Mouse (Mus musculus) left cerebral cortex, adult 11 months (tissue): ENCODE measurements around the gene Bean1.

Source experiments
- DNase-seq: peaks from one replicate; pipeline ENCODE4 v3.0.0; 2022; ENCODE audit warnings: low spot score

The Bean1 gene

GRCm38 (mm10) chr8:104171050-104171620 is 893 bp downstream of the Bean1 start:
- no peak for DNase-seq

DNA sequence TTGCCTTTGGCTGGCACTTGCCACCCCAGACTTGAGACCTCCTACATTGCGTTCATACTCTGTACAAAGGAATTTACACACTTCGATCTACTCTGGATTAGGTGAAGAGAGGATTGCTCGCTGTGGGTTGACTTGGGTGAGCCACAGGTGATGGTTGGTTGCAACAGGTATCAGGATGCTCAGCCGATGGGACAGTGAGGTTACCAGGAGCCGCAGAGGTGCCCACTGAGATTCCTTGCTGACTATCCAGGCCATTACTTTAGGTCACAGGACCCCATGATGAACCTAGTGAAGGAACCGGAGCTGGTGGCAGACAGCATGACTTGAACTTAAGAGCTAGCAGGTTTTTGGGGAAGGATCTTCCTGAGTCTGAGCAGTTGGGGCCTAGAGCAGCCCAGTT is 2.2 kb downstream of the Bean1 start:
- no peak for DNase-seq

- no peak for DNase-seq
These were observed 5.7 kb downstream of the Bean1 start for GRCm38 (mm10) chr8:104175848-104176527.

- no peak for DNase-seq
These were observed 6.8 kb downstream of the Bean1 start for GRCm38 (mm10) chr8:104177054-104177453.

DNA sequence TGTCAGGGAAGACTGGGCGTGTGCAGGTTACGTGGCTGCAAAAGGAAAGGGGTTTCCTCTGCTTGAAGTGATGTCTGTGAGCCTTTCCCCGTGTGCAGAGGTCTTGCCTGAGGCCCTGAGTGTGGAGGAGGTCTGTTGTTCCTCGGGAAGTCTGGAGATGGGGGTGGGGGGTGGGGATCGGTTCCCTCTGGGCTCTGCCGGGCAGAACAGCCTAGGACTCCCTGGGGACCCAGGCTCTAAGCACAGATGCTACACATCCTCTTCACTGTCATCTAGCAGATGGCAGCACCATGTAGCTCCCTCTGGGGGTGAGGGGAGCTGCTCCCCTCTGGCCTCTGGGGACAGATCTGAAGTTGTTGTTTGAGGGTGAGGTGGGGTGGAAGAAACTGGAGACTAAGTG is 14.7 kb downstream of the Bean1 start:
- DNase-seq = no peak

DNA sequence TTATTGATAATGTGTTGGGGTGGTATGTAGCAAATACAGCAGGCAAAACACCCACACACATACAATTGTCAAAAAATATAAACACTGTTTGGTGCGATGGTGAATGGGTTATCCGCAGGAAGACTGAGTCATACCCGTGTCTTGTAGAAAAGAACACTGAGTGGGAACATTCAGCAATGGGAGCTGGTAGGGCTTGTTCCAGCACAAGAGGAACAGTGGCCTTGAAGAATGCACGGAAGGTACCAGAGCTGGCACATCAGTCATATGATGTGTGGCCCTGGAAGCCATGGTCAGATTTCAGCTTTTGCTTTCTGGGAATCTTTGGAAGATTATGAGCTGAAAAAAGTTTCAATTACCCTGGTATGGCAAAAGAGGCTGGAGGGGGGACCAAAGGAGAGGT is 16.6 kb downstream of the Bean1 start:
- DNase-seq = no peak

DNA sequence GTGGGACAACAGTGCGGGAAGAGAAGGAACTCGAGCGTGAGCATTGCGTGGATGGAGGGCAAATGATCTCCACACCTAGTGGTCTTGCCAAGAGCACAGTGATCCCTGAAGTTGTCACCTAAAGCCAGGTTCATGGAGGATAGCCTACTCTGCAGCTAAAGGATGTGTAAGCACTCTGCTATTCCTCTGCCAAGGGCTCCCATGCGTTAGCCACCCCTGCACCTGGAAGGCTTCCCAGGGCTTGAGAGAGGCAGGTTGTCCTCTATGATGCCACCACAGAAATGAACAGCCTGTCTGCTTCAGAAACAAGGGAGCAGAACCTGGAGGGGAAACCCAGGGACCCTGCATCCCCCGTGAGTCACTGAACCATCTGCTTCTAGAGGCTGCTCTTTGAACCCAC is 17.4 kb downstream of the Bean1 start:
- DNase-seq = no peak

DNA sequence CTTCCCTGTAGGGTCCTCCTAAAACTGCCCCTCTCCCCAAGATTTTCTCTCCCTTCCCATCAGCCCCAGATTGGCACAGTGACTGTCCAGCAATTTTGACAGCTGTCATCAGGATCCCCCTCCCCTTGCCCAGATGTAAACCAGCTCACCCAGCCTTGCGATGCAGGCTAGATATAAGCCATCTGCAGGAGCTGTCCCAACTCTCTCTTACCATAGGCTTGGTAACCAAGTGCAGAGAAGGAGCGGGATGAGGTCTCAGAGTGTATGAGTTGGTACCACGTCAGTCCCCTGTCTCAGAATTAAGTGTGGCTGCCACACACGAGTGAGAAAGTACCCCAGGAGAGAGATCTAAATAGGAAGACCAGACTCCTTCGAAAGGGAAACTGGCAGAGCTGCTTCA is 18.2 kb downstream of the Bean1 start:
- DNase-seq = no peak

- no peak for DNase-seq
These were observed 20.7 kb downstream of the Bean1 start for GRCm38 (mm10) chr8:104190777-104191468.

GRCm38 (mm10) chr8:104191496-104191895 is 21.3 kb downstream of the Bean1 start:
- DNase-seq = no peak

DNA sequence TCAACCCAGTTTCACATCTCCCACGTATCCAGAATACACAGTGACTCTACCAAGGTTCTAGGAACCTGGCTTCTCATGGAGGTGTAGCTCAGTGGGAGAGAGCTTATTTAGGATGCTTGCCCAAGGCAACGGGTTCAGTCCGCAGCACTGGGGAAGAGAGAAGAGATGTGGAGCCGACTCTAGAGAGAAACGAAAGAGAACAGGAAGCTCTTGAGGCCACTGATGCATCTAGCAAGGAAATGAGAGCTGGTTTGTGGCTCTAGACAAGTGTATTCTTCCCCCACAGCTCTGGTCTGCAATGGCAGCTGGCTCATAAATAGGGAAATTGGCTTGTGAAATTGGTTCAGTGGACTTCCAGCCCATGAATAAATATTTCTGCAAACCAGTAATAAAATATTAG is 29.6 kb downstream of the Bean1 start:
- no peak for DNase-seq

- DNase-seq = no peak
These were observed 31.4 kb downstream of the Bean1 start for GRCm38 (mm10) chr8:104201622-104202021.

DNA sequence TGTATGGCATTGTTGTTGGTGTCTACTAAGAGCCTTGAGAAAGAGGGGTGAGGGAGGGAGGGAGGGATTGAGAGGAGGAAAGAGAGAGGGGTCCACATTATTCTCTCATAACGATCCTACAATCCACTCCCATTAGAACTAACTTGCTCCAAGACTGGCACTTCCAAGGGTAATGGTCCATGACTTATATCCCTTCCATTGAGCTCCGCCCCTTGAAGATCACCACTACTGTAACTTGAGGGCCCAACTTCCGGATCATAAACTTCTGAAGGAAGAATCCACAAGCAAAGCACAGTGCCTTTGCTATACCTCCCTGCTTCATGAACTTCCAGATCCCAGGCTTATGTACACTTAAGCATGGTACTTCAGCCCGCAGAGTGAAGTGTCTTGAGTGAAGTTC is 32.1 kb downstream of the Bean1 start:
- no peak for DNase-seq

DNA sequence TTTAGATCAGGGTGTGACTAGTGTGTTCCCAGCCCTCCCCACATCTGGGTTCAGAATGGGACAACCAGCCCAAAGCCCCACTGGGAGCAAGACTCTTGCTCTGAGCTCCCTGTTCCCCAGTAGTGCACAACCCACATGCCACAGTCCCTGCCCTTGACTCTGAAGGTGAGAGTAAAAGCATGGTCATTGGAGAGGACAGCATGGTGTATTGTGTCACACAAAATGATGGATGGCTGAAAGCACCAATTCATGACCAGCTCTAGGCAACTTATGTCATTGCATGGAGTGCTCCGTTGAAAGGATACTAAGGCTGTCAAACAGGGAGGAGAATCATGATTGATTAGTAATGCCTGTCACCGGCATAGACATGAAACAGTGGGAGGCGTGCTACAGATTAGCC is 35.0 kb downstream of the Bean1 start:
- DNase-seq = no peak

DNA sequence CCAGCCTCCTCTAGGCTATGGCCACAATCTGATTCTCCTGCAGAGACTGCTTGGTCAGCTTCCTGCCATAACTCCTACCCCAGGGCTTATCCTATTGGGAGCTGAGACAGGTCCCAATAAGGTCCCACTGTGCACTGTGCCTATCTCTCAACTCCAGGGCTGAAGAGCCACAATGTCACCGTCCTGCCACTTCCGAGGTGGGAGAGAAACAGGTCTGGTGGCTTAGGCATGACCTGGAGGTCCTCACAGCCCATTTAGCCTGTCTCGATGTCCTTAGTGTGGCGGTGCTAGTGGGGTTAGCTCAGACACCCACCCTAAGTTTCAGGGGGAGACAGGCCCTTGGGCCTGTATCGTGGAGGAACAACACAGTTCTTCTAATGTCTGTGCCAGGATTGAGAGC is 47.4 kb downstream of the Bean1 start:
- DNase-seq = no peak

GRCm38 (mm10) chr8:104219079-104219478 is 48.8 kb downstream of the Bean1 start:
- DNase-seq = no peak

DNA sequence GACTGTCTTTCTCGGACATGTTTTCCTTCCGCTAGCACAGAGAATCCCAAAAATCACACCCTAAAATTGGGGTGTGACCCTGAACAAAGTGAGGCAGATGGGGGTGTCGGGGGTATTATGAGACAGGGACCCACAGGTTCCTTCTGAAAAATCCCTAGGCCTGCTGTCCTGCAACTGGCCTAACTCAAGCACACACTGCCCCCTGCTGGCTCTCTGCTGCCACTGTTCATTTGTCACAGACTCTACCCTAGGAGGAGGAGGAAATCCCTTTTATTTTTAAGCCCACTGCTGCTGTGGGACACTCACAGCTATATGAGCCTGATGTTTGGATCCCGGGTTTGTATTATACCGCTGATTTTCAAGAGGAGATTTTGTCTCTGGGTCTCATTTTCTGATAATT is 49.6 kb downstream of the Bean1 start:
- peak; percentile 43 for DNase-seq

DNA sequence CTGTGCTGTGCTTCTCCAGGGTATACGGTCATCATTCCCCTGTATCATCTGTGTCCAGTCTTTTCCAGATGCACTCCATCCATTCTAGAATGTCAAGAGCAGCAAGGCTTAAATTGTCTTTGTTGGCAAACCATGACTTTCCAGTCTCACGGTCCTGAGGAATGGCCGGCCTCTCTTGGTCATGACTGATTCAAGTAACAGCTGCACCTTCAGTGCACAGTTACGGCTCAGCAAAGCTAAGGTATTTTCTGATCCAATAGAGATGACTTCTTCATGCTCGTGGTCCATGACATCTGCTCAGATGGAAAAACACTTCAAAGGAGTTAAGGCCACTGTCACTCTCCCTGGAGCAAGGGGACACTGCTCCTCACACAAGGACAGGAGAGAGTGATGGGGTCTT is 56.8 kb downstream of the Bean1 start:
- DNase-seq = no peak

DNA sequence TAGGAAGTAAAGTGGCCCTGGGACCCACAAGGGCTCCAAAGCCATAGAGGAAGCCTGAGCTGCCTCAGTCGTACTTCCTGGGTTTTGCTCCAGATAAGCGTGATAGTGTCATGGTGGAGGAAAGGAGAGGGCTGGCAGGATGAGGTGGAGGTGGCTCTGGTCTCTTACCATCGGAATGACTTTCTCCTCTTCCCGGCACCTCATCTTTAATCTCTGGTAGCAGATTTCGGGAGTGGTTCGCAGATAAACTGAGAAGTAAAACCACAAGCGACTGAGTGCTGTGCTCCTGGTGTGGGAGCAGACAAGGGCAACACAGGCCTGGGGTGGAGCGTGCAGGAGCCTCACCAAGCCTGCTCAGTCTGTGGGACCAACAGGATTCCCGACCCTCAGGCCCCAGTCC is 60.1 kb downstream of the Bean1 start:
- no peak for DNase-seq

DNA sequence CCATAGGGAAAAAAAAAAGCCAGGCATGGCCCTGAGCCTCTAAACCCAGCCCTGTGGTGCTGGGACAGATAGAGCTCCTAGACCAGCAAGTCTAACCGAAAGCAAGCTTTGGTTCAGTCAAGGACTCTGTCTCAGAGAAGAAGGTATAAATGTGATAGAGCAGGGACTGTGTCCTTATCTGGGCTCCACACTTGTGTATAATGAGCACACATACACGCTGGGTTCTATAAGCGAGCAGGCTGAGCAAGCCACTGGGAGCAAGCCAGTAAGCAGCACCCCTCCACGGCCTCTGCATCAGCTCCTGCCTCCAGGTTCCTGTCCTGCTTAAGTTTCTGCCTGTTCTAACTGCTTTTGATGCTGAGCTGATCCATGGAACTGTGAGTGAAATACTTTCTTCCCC is 61.8 kb downstream of the Bean1 start:
- no peak for DNase-seq

DNA sequence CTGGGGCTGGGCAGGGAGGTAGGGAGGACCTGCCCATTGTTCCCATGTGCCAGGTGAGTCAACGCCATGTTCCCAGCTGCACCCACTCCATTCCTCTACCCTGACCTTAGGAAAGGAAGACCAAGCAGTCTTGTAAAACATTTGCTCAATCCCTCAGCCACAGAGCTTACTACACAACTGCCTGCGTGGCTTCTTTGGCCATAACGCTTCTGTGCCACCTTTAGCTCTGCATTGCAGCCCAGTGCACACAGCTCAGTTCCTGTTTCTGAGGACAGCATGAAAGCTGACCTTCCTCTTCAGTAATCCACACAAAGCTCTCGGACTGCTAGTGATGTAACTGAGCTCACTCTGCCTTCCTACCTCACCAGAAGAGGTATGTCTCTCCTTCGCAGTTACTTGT is 62.7 kb downstream of the Bean1 start:
- DNase-seq = no peak

GRCm38 (mm10) chr8:104234573-104234972 is 64.3 kb downstream of the Bean1 start:
- no peak for DNase-seq

- no peak for DNase-seq
These were observed 69.2 kb downstream of the Bean1 start for GRCm38 (mm10) chr8:104239418-104239861.
